Mouse (Mus musculus) liver, adult 2 months (tissue): Measurements from ENCODE around the gene Ebf1.

Source experiments
- CTCF ChIP-seq: fragments of 200-500 bp; IDR thresholded peaks from 2 replicates; pipeline ENCODE4 v1.5.1; 2011; ENCODE audit warnings: low read depth, low read length, control low read depth
- POLR2A ChIP-seq: fragments of 200-500 bp; IDR thresholded peaks from 2 replicates; pipeline ENCODE4 v1.6.1; 2011; ENCODE audit warnings: low read length, control low read depth; ENCODE audit not compliant: insufficient read depth; ENCODE audit errors: extremely low read depth

DNA sequence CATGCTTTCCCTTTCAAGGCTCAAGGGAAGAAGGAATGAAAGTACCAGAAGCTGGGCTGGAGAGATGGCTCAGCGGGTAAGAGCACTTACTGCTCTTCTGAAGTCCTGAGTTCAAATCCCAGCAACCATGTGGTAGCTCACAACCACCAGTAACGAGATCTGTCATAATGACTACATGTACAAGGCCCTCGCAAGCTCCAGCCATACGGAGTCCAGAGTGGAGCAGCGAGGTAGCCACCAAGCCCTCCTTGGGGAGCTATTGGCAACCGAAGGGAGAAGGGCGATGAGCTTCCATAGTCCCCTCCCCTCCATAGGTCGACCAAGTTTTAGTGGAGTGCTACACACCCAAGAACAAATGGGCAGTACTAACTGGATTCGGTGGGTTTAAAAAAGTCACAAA lies 78.3 kb downstream of the Ebf1 start:
- no peak for TF ChIP-seq CTCF
- TF ChIP-seq POLR2A, result no peak
